Mouse (Mus musculus) adrenal gland, adult 10 weeks (tissue): ENCODE measurements around the gene Asns. TPM values are rescaled to one million over a fixed set of nuclear protein-coding genes. Genes with fewer than 3 reads are reported as not detected.

ENCODE experiments used
- polyA plus RNA-seq: library from polyadenylated mRNA; stranded (reverse); fragments of 350-450 nt; fragmentation: Illumina TruSeq; extraction: RNeasy Lipid Tissue Mini Kit (QIAGEN cat#74804); gene quantifications from one replicate; pipeline ENCODE4 v1.2.3, GENCODE M21; 2014; ENCODE audit warnings: low read depth, low replicate concordance

The Asns gene
- 41.8 TPM for polyA plus RNA-seq

GRCm38 (mm10) chr6:7692884-7693585 is at the start of gene Asns:
TSS of gene Asns (minus strand) at chr6:7693254.

Other genes with a start within 250 kb of the Asns start
- gene Tac1, start 138.4 kb downstream of the Asns start, polyA plus RNA-seq, result not detected
- 115 TPM for gene C1galt1, start 151.6 kb upstream of the Asns start, polyA plus RNA-seq